Mouse (Mus musculus) myocyte (in vitro differentiated cells): ENCODE results near the gene Heg1. TPM values are rescaled to one million over a fixed set of nuclear protein-coding genes. Genes with fewer than 3 reads are reported as not detected.

Source experiments
- H3K27me3 ChIP-seq: one replicate; pipeline ENCODE4 v1.6.1; 2011; ENCODE audit not compliant: control insufficient read depth, insufficient read depth, insufficient read length
- H3K36me3 ChIP-seq: one replicate; pipeline ENCODE4 v1.6.1; 2011; ENCODE audit not compliant: control insufficient read depth, insufficient read depth
- H3K4me2 ChIP-seq: one replicate; pipeline ENCODE4 v1.6.1; 2011; ENCODE audit warnings: low read depth, control low read depth
- H3K4me3 ChIP-seq: one replicate; pipeline ENCODE4 v1.5.1; 2011; ENCODE audit warnings: mild to moderate bottlenecking, control low read depth, moderate library complexity
- H3K79me2 ChIP-seq: one replicate; pipeline ENCODE4 v1.6.1; 2011; ENCODE audit not compliant: control insufficient read depth, insufficient read depth
- H3ac ChIP-seq: one replicate; pipeline ENCODE4 v1.6.1; 2011; ENCODE audit not compliant: control insufficient read depth, insufficient read length
- CEBPB ChIP-seq: IDR thresholded peaks from 2 replicates; pipeline ENCODE4 v1.6.1; 2011; ENCODE audit warnings: mild to moderate bottlenecking, moderate library complexity; ENCODE audit not compliant: poor library complexity, insufficient read depth, severe bottlenecking
- E2F4 ChIP-seq: IDR thresholded peaks from one replicate; pipeline ENCODE4 v1.6.1; 2011; ENCODE audit warnings: mild to moderate bottlenecking, control low read depth, moderate library complexity; ENCODE audit not compliant: insufficient read depth
- MAX ChIP-seq: IDR thresholded peaks from one replicate; pipeline ENCODE4 v1.6.1; 2011; ENCODE audit warnings: low read depth, mild to moderate bottlenecking, control low read depth
- MYOD1 ChIP-seq, 3 experiments: IDR thresholded peaks; one replicate each; pipeline ENCODE4 v1.6.1; 2011; ENCODE audit warnings: control low read depth in 2 of 3, low read depth in 2 of 3, mild to moderate bottlenecking in 2 of 3, moderate library complexity in 1 of 3; ENCODE audit not compliant: insufficient read length in 2 of 3, control insufficient read depth in 1 of 3
- MYOG ChIP-seq, 3 experiments: IDR thresholded peaks; one replicate each; pipeline ENCODE4 v1.6.1; 2011; ENCODE audit warnings: control low read depth in 2 of 3, low read depth in 2 of 3, mild to moderate bottlenecking in 2 of 3; ENCODE audit not compliant: insufficient read length in 2 of 3, control insufficient read depth in 1 of 3, insufficient read depth in 1 of 3
- POLR2A ChIP-seq: IDR thresholded peaks from one replicate; pipeline ENCODE4 v1.6.1; 2011; ENCODE audit warnings: low read depth, mild to moderate bottlenecking, control low read depth, moderate library complexity; ENCODE audit not compliant: insufficient read length
- POLR2AphosphoS2 ChIP-seq: IDR thresholded peaks from one replicate; pipeline ENCODE4 v1.6.1; 2011; ENCODE audit warnings: low read depth, control low read depth; ENCODE audit not compliant: insufficient read length
- REST ChIP-seq: IDR thresholded peaks from one replicate; pipeline ENCODE4 v1.6.1; 2011; ENCODE audit warnings: mild to moderate bottlenecking, control low read depth, moderate library complexity; ENCODE audit not compliant: insufficient read depth, insufficient read length
- SRF ChIP-seq: IDR thresholded peaks from one replicate; pipeline ENCODE4 v1.6.1; 2011; ENCODE audit warnings: low read depth; ENCODE audit not compliant: control insufficient read depth, insufficient read length
- TCF12 ChIP-seq: IDR thresholded peaks from one replicate; pipeline ENCODE4 v1.6.1; 2011; ENCODE audit warnings: mild to moderate bottlenecking, control low read depth; ENCODE audit not compliant: poor library complexity, insufficient read depth, severe bottlenecking
- TCF3 ChIP-seq: IDR thresholded peaks from one replicate; pipeline ENCODE4 v1.6.1; 2011; ENCODE audit warnings: low read depth, control low read depth; ENCODE audit not compliant: insufficient read length
- USF1 ChIP-seq: IDR thresholded peaks from one replicate; pipeline ENCODE4 v1.6.1; 2011; ENCODE audit warnings: low read depth, mild to moderate bottlenecking, control low read depth, moderate library complexity
- polyA plus RNA-seq: library from polyadenylated mRNA; unstranded; fragments of >200 nt; fragmentation: generic; extraction: Trizol; gene quantifications from one replicate; pipeline ENCODE4 v1.2.1, GENCODE M21; 2012; ENCODE audit warnings: missing spikeins

Gene Heg1
- polyA plus RNA-seq, 1 experiment, result 28.3 TPM

DNA sequence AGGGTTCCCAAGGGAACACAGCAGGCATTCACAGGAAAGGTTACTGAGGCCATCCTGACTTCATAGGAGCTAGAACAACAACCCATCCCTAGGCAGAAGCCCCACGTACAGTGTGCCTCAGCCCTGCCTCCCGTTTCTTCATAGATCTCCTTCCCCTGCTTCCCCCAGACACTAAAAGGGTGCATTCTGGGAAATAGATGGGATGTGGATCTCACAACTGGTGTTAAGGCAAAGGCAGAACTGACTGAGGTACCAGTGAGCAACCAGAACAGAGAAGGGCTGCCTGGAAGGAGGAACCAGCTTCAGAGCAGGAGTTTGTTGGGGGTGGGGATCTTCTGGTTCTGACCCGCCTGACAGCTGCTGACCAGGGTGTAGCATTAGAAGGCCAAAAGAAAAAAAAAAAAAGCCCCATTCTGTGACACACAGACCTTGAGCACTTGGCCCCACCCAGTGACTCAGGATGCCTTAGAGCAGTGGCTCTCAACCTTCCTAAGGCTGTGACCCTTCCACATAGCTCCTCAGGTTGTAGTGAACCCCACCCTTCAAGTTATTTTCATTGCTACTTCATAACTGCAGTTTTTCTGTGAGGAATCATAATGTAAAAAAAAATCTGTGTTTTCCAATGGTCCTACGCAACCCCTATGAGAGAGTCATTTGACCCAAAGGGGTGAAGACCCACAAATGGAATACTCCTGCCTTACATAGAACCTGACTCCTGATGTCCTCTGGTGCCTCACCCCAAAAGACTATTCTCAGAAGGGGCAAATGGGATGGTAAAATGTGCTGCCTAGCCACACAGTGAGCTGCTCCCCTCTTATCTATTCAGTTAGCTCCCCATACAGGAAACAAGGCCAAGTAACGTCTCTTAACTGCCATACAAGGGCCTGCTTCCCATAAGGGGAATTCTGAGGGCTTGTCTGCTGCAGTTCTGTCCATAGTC lies 97.9 kb downstream of the Heg1 start:
- H3ac ChIP-seq, result no peak overlapping the region
- H3K36me3 ChIP-seq, result no peaks in the 10 kb centered on the region
- H3K4me2 ChIP-seq, result peak overlapping the region; percentile 30
- no peaks in the 10 kb centered on the region for H3K27me3 ChIP-seq
- no peak overlapping the region for H3K4me3 ChIP-seq
- no peaks in the 10 kb centered on the region for H3K79me2 ChIP-seq
- TF ChIP-seq USF1 (no peak), MYOD1 (IDR thresholded peaks at IDR 0.05; ENCODE audit: control insufficient read depth in 1 of 3, insufficient read length in 2 of 3, low read depth in 2 of 3) (peak in 2 of 3 experiments; percentile 39 to 62), E2F4 (no peak), TCF12 (peak; percentile 56), POLR2A (no peak), REST (no peak), CEBPB (no peak), MAX (no peak), MYOG (IDR thresholded peaks at IDR 0.05; ENCODE audit: control insufficient read depth in 1 of 3, insufficient read depth in 1 of 3, insufficient read length in 2 of 3, low read depth in 2 of 3) (peak in 1 of 3 experiments; percentile 74), SRF (no peak), POLR2AphosphoS2 (no peak), TCF3 (no peak)

DNA sequence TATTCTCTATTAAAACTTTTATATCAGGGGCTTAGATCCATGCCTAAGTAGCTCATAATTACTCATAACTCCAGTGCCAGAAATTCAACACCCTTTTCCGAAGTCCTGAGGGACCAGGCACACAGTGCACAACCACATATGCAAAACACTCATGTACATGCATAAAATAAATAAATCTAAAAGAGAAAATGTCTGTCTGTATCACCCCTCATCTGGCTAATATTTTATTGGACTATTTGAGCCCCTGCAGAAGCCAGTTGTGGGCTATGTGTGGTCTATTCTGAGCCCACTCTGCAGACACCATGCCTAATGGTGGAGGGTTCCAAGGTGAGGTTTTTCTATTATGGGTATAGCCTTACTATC lies 98.5 kb downstream of the Heg1 start:
- no peak overlapping the region for H3K4me3 ChIP-seq
- H3K79me2 ChIP-seq, result no peaks in the 10 kb centered on the region
- no peaks in the 10 kb centered on the region for H3K36me3 ChIP-seq
- peak overlapping the region; percentile 30 for H3K4me2 ChIP-seq
- no peak overlapping the region for H3ac ChIP-seq
- no peaks in the 10 kb centered on the region for H3K27me3 ChIP-seq
- no peak for TF ChIP-seq TCF12
- TF ChIP-seq MAX, result no peak
- TF ChIP-seq POLR2AphosphoS2, result no peak
- TF ChIP-seq MYOG (IDR thresholded peaks at IDR 0.05; ENCODE audit: control insufficient read depth in 1 of 3, insufficient read depth in 1 of 3, insufficient read length in 2 of 3, low read depth in 2 of 3), result no peak
- TF ChIP-seq CEBPB, result no peak
- TF ChIP-seq E2F4, result no peak
- TF ChIP-seq TCF3, result no peak
- TF ChIP-seq MYOD1 (IDR thresholded peaks at IDR 0.05; ENCODE audit: control insufficient read depth in 1 of 3, insufficient read length in 2 of 3, low read depth in 2 of 3), result no peak
- no peak for TF ChIP-seq REST
- no peak for TF ChIP-seq POLR2A
- no peak for TF ChIP-seq SRF
- no peak for TF ChIP-seq USF1

DNA sequence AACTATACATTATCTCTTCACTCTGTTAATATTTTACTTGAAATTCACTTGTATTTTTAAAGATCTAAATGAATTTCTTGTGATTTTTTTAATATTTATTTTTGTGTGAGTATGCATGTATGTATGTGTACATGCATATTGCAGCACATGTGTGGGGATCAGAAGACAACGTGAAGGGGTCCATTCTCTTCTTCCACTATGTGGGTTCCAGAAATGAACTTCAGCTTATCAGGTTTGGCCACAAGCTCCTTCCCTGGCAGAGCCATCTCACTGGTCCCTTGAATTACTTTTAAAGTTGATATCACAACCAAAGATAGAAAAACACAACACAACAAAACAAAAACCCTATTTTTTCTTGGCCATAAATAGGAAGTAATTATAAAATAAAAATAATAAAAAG lies 100.4 kb downstream of the Heg1 start:
- Histone ChIP-seq H3ac (no peak overlapping the region), H3K4me2 (no peak overlapping the region), H3K27me3 (no peaks in the 10 kb centered on the region), H3K79me2 (no peaks in the 10 kb centered on the region), H3K36me3 (no peaks in the 10 kb centered on the region), H3K4me3 (no peak overlapping the region)
- no peak for TF ChIP-seq TCF3
- TF ChIP-seq POLR2A, result no peak
- TF ChIP-seq MAX, result no peak
- TF ChIP-seq CEBPB, result no peak
- TF ChIP-seq REST, result no peak
- TF ChIP-seq MYOG (IDR thresholded peaks at IDR 0.05; ENCODE audit: control insufficient read depth in 1 of 3, insufficient read depth in 1 of 3, insufficient read length in 2 of 3, low read depth in 2 of 3), result no peak
- TF ChIP-seq POLR2AphosphoS2, result no peak
- TF ChIP-seq TCF12, result no peak
- no peak for TF ChIP-seq MYOD1 (IDR thresholded peaks at IDR 0.05; ENCODE audit: control insufficient read depth in 1 of 3, insufficient read length in 2 of 3, low read depth in 2 of 3)
- no peak for TF ChIP-seq SRF

GRCm38 (mm10) chr16:33785092-33785704 lies 101.0 kb downstream of the Heg1 start:
- Histone ChIP-seq H3K36me3 (no peaks in the 10 kb centered on the region), H3K27me3 (no peaks in the 10 kb centered on the region), H3ac (no peak overlapping the region), H3K4me3 (no peak overlapping the region), H3K79me2 (no peaks in the 10 kb centered on the region), H3K4me2 (no peak overlapping the region)
- no peak for TF ChIP-seq E2F4
- TF ChIP-seq CEBPB, result no peak
- no peak for TF ChIP-seq MYOD1 (IDR thresholded peaks at IDR 0.05; ENCODE audit: control insufficient read depth in 1 of 3, insufficient read length in 2 of 3, low read depth in 2 of 3)
- no peak for TF ChIP-seq POLR2A
- no peak for TF ChIP-seq USF1
- no peak for TF ChIP-seq REST
- TF ChIP-seq MAX, result no peak
- no peak for TF ChIP-seq TCF12
- TF ChIP-seq POLR2AphosphoS2, result no peak
- no peak for TF ChIP-seq MYOG (IDR thresholded peaks at IDR 0.05; ENCODE audit: control insufficient read depth in 1 of 3, insufficient read depth in 1 of 3, insufficient read length in 2 of 3, low read depth in 2 of 3)
